Mouse (Mus musculus) left cerebral cortex, postnatal 14 days (tissue): ENCODE results near the gene Dpt. TPM values are rescaled to one million over a fixed set of nuclear protein-coding genes. Genes with fewer than 3 reads are reported as not detected.
"Not testable (repeated sequence)": the region's sequence is repeated elsewhere in the genome, so short reads cannot be mapped to it uniquely, and the experiment has no call there.

Experiments
- DNase-seq, 2 experiments: peaks; one replicate each; pipeline ENCODE4 v3.0.0; 2021 to 2022; ENCODE audit warnings: low spot score in 2 of 2, mixed read lengths in 1 of 2
- intact Hi-C: fragments of 180-260 bp; cut with DNase I; formaldehyde crosslinking; loops from one replicate; pipeline ENCODE4 v1.15.1; 2025
- total RNA-seq, 2 experiments: library from RNA; stranded (reverse); gene quantifications; 2 replicates each; pipeline ENCODE4 v1.2.3; 2021

The Dpt gene
- total RNA-seq, 2 experiments from 2014 or later = 0.57 to 0.72 TPM

GRCm38 (mm10) chr1:164811296-164811695 lies 14.9 kb downstream of the Dpt start:
- intact Hi-C loops = no loop called here
- DNase-seq = no peak

GRCm38 (mm10) chr1:164814243-164814642 lies 17.8 kb downstream of the Dpt start:
- intact Hi-C loops = no loop called here
- no peak for DNase-seq

- DNase-seq = no peak
- intact Hi-C loops = no loop called here
Observed at GRCm38 (mm10) chr1:164815330-164815729, 18.9 kb downstream of the Dpt start.

- no peak for DNase-seq
- intact Hi-C loops = no loop called here
Observed at GRCm38 (mm10) chr1:164817331-164817730, 20.9 kb downstream of the Dpt start.

GRCm38 (mm10) chr1:164821307-164821706 lies 24.9 kb downstream of the Dpt start:
- DNase-seq = no peak
- intact Hi-C loops = no loop called here

- no peak for DNase-seq
- intact Hi-C loops = no loop called here
Observed at GRCm38 (mm10) chr1:164821821-164822220, 25.4 kb downstream of the Dpt start.

- intact Hi-C loops = no loop called here
- DNase-seq = no peak
Observed at GRCm38 (mm10) chr1:164822268-164822667, 25.8 kb downstream of the Dpt start.

- intact Hi-C loops = no loop called here
- DNase-seq = no peak
Observed at GRCm38 (mm10) chr1:164824896-164825295, 28.5 kb downstream of the Dpt start.

- intact Hi-C loops = no loop called here
- DNase-seq = no peak
Observed at GRCm38 (mm10) chr1:164829881-164830280, 33.4 kb downstream of the Dpt start.

- intact Hi-C loops = no loop called here
- DNase-seq = no peak
Observed at GRCm38 (mm10) chr1:164832459-164832858, 36.0 kb downstream of the Dpt start.

- DNase-seq = peak; percentile 46 to 68
- intact Hi-C loops = no loop called here
Observed at GRCm38 (mm10) chr1:164848616-164849265, 52.3 kb downstream of the Dpt start.

- intact Hi-C loops, DNase-seq: not testable (repeated sequence)
Observed at GRCm38 (mm10) chr1:164855700-164856099, 59.3 kb downstream of the Dpt start.

- DNase-seq = no peak
- intact Hi-C loops = no loop called here
Observed at GRCm38 (mm10) chr1:164859952-164860351, 63.5 kb downstream of the Dpt start.

- intact Hi-C loops = no loop called here
Observed at GRCm38 (mm10) chr1:164860782-164861181, 64.3 kb downstream of the Dpt start.

GRCm38 (mm10) chr1:164861501-164861900 lies 65.1 kb downstream of the Dpt start:
- intact Hi-C loops = no loop called here
- DNase-seq = peak in 1 of 2 experiments; percentile 23

More at GRCm38 (mm10) chr1:164860782-164861181, 64.3 kb downstream of the Dpt start:
- no peak for DNase-seq

GRCm38 (mm10) chr1:164862946-164863883 lies 66.8 kb downstream of the Dpt start:
- intact Hi-C loops = no loop called here
- no peak for DNase-seq

- intact Hi-C loops = no loop called here
- DNase-seq = no peak
Observed at GRCm38 (mm10) chr1:164864666-164865065, 68.2 kb downstream of the Dpt start.

- intact Hi-C loops = no loop called here
- peak in 1 of 2 experiments; percentile 34 for DNase-seq
Observed at GRCm38 (mm10) chr1:164870694-164871093, 74.2 kb downstream of the Dpt start.
